ENCODE assay signal across 8 mouse cellular contexts in genomic region chr1:118458279-118458678, GRCm38 (mm10).
DNase-seq lines count a peak whose midpoint lies in the region; ATAC-seq and TF ChIP-seq lines count a peak whose summit lies in the region.

No protein-coding gene starts in this region.

- ATAC-seq in kidney, postnatal 0 days (replicated peaks; ENCODE audit: low FRiP score, low read depth), result no peak
- no peak for ATAC-seq in neural tube, embryonic 12.5 days (ENCODE audit: low FRiP score, low read depth)

- no peak overlapping the region for H3K4me3 ChIP-seq in kidney, postnatal 0 days (replicated peaks; ENCODE audit: low read depth, low read length)
- peak overlapping the region; percentile 59; the same call in 1 of the 2 replicates for H3K4me3 ChIP-seq in forebrain, embryonic 10.5 days
- no peak overlapping the region for H3K4me3 ChIP-seq in neural tube, embryonic 12.5 days

- no peak overlapping the region for H3K9ac ChIP-seq in kidney, postnatal 0 days (ENCODE audit: low read depth, low read length)
- H3K9ac ChIP-seq in neural tube, embryonic 12.5 days, result no peak overlapping the region

- intact Hi-C loops in gastrocnemius, postnatal 36 days (cut with DNase I), result loop anchor here (5.0 kb wide), 2 partner anchors 41 to 121 kb away; no protein-coding TSS in a partner anchor

- no peak for TF ChIP-seq CTCF in kidney, postnatal 0 days (IDR thresholded peaks at IDR 0.05; ENCODE audit: low read depth)

- no peak overlapping the region for H3K27ac ChIP-seq in kidney, postnatal 0 days
- H3K27ac ChIP-seq in forebrain, embryonic 10.5 days, result no peak overlapping the region
- H3K27ac ChIP-seq in neural tube, embryonic 12.5 days, result no peak overlapping the region

- 0 out of 2 replicates have a peak, but pooled peaks cover 5% of the 10 kb centered on the region for H3K36me3 ChIP-seq in kidney, postnatal 0 days (ENCODE audit: insufficient read depth, low read length)
- peaks cover 29% of the 10 kb centered on the region for H3K36me3 ChIP-seq in forebrain, embryonic 10.5 days (replicated peaks)
- peaks cover 20% of the 10 kb centered on the region for H3K36me3 ChIP-seq in neural tube, embryonic 12.5 days

- H3K9me3 ChIP-seq in kidney, postnatal 0 days (replicated peaks; ENCODE audit: low read length), result no peaks in the 10 kb centered on the region
- H3K9me3 ChIP-seq in forebrain, embryonic 10.5 days, result no peaks in the 10 kb centered on the region
- H3K9me3 ChIP-seq in neural tube, embryonic 12.5 days, result no peaks in the 10 kb centered on the region

- H3K4me1 ChIP-seq in kidney, postnatal 0 days (replicated peaks; ENCODE audit: insufficient read depth, low read length), result peaks cover 14% of the 10 kb centered on the region; the same call in 1 of the 2 replicates
- peaks cover 45% of the 10 kb centered on the region for H3K4me1 ChIP-seq in forebrain, embryonic 10.5 days
- H3K4me1 ChIP-seq in neural tube, embryonic 12.5 days, result peaks cover 29% of the 10 kb centered on the region

- peak; percentile 18 for DNase-seq in kidney, postnatal 0 days (ENCODE audit: low spot score)
- no peak for DNase-seq in kidney, adult 18-20 months
- DNase-seq in forebrain, embryonic 10.5 days (ENCODE audit: extremely low spot score, low spot score), result no peak
- DNase-seq in large intestine, adult 2 months (ENCODE audit: low read depth, low spot score), result peak; percentile 48
- no peak for DNase-seq in cerebellum, postnatal 10 days
- DNase-seq in gastrocnemius, postnatal 36 days, result no peak
- DNase-seq in kidney, adult 11 months, result no peak

- H3K27me3 ChIP-seq in kidney, postnatal 0 days (ENCODE audit: insufficient read depth, low read length), result no peaks in the 10 kb centered on the region
- H3K27me3 ChIP-seq in forebrain, embryonic 10.5 days (ENCODE audit: poor library complexity, severe bottlenecking), result no peaks in the 10 kb centered on the region
- no peaks in the 10 kb centered on the region for H3K27me3 ChIP-seq in neural tube, embryonic 12.5 days (replicated peaks)

- WGBS in kidney, postnatal 0 days, result 60% methylated on average over 3 of the region's 3 CpGs
- 67% methylated on average over 3 of the region's 3 CpGs for WGBS in forebrain, embryonic 10.5 days
- 20% methylated on average over 3 of the region's 3 CpGs for WGBS in large intestine, adult 2 months
- WGBS in neural tube, embryonic 12.5 days, result 62% methylated on average over 3 of the region's 3 CpGs

- H3K4me2 ChIP-seq in kidney, postnatal 0 days (ENCODE audit: low read length), result peak overlapping the region; percentile 69
- H3K4me2 ChIP-seq in neural tube, embryonic 12.5 days (replicated peaks), result peak overlapping the region; percentile 77; the same call in 1 of the 2 replicates

Comparison
In these comparisons a context has a peak if more than half of its experiments do, and no peak if none do; other contexts are left out.
1. DNase-seq: peak in kidney, postnatal 0 days (single experiment) and large intestine, adult 2 months (single experiment); none in kidney, adult 18-20 months (single experiment), forebrain, embryonic 10.5 days (single experiment), cerebellum, postnatal 10 days (0 of 2), gastrocnemius, postnatal 36 days (0 of 2) and kidney, adult 11 months (single experiment).